ENCODE assay signal across 8 mouse cellular contexts in genomic region chr7:100637657-100638056, GRCm38 (mm10). TPM values are rescaled to one million over a fixed set of nuclear protein-coding genes. Genes with fewer than 3 reads are reported as not detected.
DNase-seq lines count a peak whose midpoint lies in the region; ATAC-seq and TF ChIP-seq lines count a peak whose summit lies in the region.

No protein-coding gene starts in this region.

- no peak for ATAC-seq in heart, postnatal 0 days (ENCODE audit: insufficient read depth, low read depth)
- no peak for ATAC-seq in Patski

- H3K4me1 ChIP-seq in heart, postnatal 0 days (ENCODE audit: control insufficient read depth, insufficient read depth): no peaks in the 10 kb centered on the region

- 4% methylated on average over 1 of the region's 1 CpGs for WGBS in heart, postnatal 0 days

- DNase-seq in heart, postnatal 0 days (ENCODE audit: low spot score): peak; percentile 51
- no peak for DNase-seq in heart, adult 9 months (ENCODE audit: low spot score in 2 of 2)
- peak; percentile 84 for DNase-seq in 416B (ENCODE audit: low read depth)
- DNase-seq in Patski (ENCODE audit: low read depth, low spot score): no peak
- DNase-seq in kidney, postnatal 36 days: peak; percentile 56 to 67
- no peak for DNase-seq in right cerebral cortex, postnatal 25 days
- DNase-seq in ovary, postnatal 10 days (ENCODE audit: low spot score): no peak
- DNase-seq in right cerebral cortex, adult 18-20 months: no peak

- H3K36me3 ChIP-seq in heart, postnatal 0 days (replicated peaks; ENCODE audit: control insufficient read depth, insufficient read depth, low read length): peaks cover 44% of the 10 kb centered on the region

- in situ Hi-C loops in Patski (cut with MboI; ENCODE audit: low pct_unique_long_range_greater_than_20kb): loop anchor here (10.0 kb wide), 1 partner anchor 113 kb away; no protein-coding TSS in a partner anchor

- no peak overlapping the region for H3K4me2 ChIP-seq in heart, postnatal 0 days (ENCODE audit: low read depth, low read length)

- no peak for TF ChIP-seq EP300 in heart, postnatal 0 days (IDR thresholded peaks at IDR 0.05; ENCODE audit: low read depth)

- no peaks in the 10 kb centered on the region for H3K9me3 ChIP-seq in heart, postnatal 0 days (replicated peaks; ENCODE audit: control insufficient read depth, low read length)

- CTCF ChIA-PET in Patski (lab: Charles Lee): interaction anchor here (0.6 to 3.9 kb wide), 8 partner anchors 12 to 117 kb away, joined by 3 to 16 read pairs (median 4); no protein-coding TSS in a partner anchor

- H3K27ac ChIP-seq in heart, postnatal 0 days (ENCODE audit: low read depth): no peak overlapping the region

- no peaks in the 10 kb centered on the region for H3K27me3 ChIP-seq in heart, postnatal 0 days (ENCODE audit: control insufficient read depth, insufficient read depth, low read length)
- H3K27me3 ChIP-seq in Patski: no peaks in the 10 kb centered on the region

- H3K9ac ChIP-seq in heart, postnatal 0 days (replicated peaks; ENCODE audit: low read depth, low read length): no peak overlapping the region

- POLR2A ChIA-PET in Patski (lab: Charles Lee): interaction anchor here (0.6 kb wide), 1 partner anchor 63 kb away, joined by 3 read pairs; no protein-coding TSS in a partner anchor

- H3K4me3 ChIP-seq in heart, postnatal 0 days (ENCODE audit: low read depth, low read length): no peak overlapping the region

- TF ChIP-seq CTCF in heart, postnatal 0 days (IDR thresholded peaks at IDR 0.05; ENCODE audit: low read depth): peak; percentile 58
- peak; percentile 56 for TF ChIP-seq CTCF in Patski (IDR thresholded peaks at IDR 0.05)

RNA-seq across cellular contexts. Expression of gene Plekhb1, which starts 24.6 kb away (rescaled TPM):
- total RNA-seq in heart, postnatal 0 days (2014; rRNA removed; ENCODE audit: low replicate concordance): 2.7 TPM in 1 of 2 replicates, not detected in the other
- polyA plus RNA-seq in heart, postnatal 0 days (2015; fragmentation: Nextera tagmentation; extraction: Ambion mirVana): 1.0 and 1.1 TPM in 2 replicates
- polyA plus RNA-seq in Patski (2021): 9.5 TPM

RNA-seq across cellular contexts. Expression of gene Mrpl48, which starts 29.6 kb away (rescaled TPM):
- 32.6 and 54.8 TPM in 2 replicates for total RNA-seq in heart, postnatal 0 days (2014; rRNA removed; ENCODE audit: low replicate concordance)
- 119 and 121 TPM in 2 replicates for polyA plus RNA-seq in heart, postnatal 0 days (2015; fragmentation: Nextera tagmentation; extraction: Ambion mirVana)
- 25.3 TPM for polyA plus RNA-seq in Patski (2021)

RNA-seq across cellular contexts. Expression of gene Rab6a, which starts 30.4 kb away (rescaled TPM):
- 66.0 and 87.6 TPM in 2 replicates for total RNA-seq in heart, postnatal 0 days (2014; rRNA removed; ENCODE audit: low replicate concordance)
- polyA plus RNA-seq in heart, postnatal 0 days (2015; fragmentation: Nextera tagmentation; extraction: Ambion mirVana): 73.8 and 78.1 TPM in 2 replicates
- 93.1 TPM for polyA plus RNA-seq in Patski (2021)

Comparison
In these comparisons a context has a peak if more than half of its experiments do, and no peak if none do; other contexts are left out.
1. DNase-seq: peak in heart, postnatal 0 days (single experiment), 416B (single experiment) and kidney, postnatal 36 days (2 of 2); none in heart, adult 9 months (0 of 2), Patski (single experiment), right cerebral cortex, postnatal 25 days (single experiment), ovary, postnatal 10 days (single experiment) and right cerebral cortex, adult 18-20 months (single experiment).